Mouse (Mus musculus) small intestine, adult 2 months (tissue): ENCODE measurements around the gene Sec24a.

ENCODE experiments used
- CTCF ChIP-seq: fragments of 200-500 bp; IDR thresholded peaks from 2 replicates; pipeline ENCODE4 v1.5.1; 2012; ENCODE audit warnings: low read depth, mild to moderate bottlenecking, control low read depth, inconsistent platforms, low read length, moderate library complexity, mixed read lengths; ENCODE audit not compliant: insufficient replicate concordance, insufficient read length; ENCODE audit errors: extremely low read depth
- POLR2A ChIP-seq: fragments of 200-500 bp; IDR thresholded peaks from 2 replicates; pipeline ENCODE4 v1.6.1; 2012; ENCODE audit warnings: low read depth, mild to moderate bottlenecking, control low read depth, inconsistent platforms, low read length, moderate library complexity

- no peak for TF ChIP-seq POLR2A
- no peak for TF ChIP-seq CTCF
Measured at GRCm38 (mm10) chr11:51706451-51706850, 57.0 kb downstream of the Sec24a start.
